Mouse (Mus musculus): ENCODE measurements at regions not wholly inside any gene's neighbourhood (a gene's known extent, or its start where the extent isn't known, plus 50 kb on each side); places are given as distances from the start of the nearest gene placed in this dataset.

DNA sequence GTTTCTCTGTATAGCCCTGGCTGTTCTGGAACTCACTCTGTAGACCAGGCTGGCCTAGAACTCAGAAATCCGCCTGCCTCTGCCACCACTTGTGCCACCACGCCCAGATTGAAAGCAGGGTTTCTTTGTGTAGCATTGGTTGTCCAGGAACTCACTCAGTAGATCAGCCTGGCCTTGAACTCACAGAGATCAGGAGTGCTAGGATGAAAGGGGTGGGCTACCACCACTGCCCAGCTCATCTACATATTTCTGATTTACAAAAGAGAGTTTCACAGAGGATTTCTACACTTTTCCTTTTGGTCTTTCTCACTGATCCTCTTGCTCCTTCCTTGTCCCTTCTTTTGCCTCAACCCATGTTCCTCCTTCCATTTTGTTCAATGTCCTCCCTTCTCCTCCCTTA lies 53.1 kb upstream of the Lbx1 start:
- Histone ChIP-seq H3K4me2 (no peak overlapping the region), H3K4me3 (ENCODE audit: low read depth, low read length) (no peak overlapping the region), H3K36me3 (ENCODE audit: control insufficient read depth, insufficient read depth, low read length) (no peaks in the 10 kb centered on the region), H3K27ac (ENCODE audit: low read depth, low read length) (no peak overlapping the region), H3K9ac (ENCODE audit: low read length) (no peak overlapping the region), H3K4me1 (ENCODE audit: control insufficient read depth, insufficient read depth, low read length) (peaks cover 7% of the 10 kb centered on the region; the same call in 1 of the 2 replicates), H3K9me3 (ENCODE audit: control insufficient read depth, low read length) (no peaks in the 10 kb centered on the region), H3K27me3 (ENCODE audit: control insufficient read depth, insufficient read depth, low read length) (peaks cover 21% of the 10 kb centered on the region)
- ATAC-seq (ENCODE audit: low FRiP score) (no peak), DNase-seq (ENCODE audit: low spot score, missing footprints) (no peak)
- WGBS: 71% methylated on average over 2 of the region's 2 CpGs

DNA sequence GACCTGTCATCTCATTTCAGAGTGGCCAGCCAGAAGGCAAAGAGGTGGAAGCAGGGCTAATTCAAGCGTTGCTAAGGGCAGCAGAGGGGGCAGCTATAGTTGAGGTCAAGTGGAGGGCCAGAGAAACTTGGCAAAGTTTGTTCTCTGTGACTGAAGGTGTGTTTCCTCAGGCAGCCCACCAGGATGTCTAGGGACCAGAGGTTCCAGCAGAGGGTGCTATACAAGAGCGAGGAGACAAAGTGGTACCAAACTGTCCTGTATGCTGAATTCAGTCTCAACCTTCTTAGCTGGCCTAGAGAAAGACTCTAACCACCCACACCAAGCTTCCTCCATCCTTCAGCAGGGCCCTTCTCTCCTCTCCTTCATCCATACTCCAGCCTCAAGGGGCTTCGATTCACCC lies 62.2 kb upstream of the Lbx1 start:
- H3K36me3 ChIP-seq (ENCODE audit: control insufficient read depth, insufficient read depth, low read length): no peaks in the 10 kb centered on the region
- no peak overlapping the region for H3K4me3 ChIP-seq (ENCODE audit: low read depth, low read length)
- H3K27me3 ChIP-seq (ENCODE audit: control insufficient read depth, insufficient read depth, low read length): peaks cover 89% of the 10 kb centered on the region
- DNase-seq (ENCODE audit: low spot score, missing footprints) (no peak), ATAC-seq (ENCODE audit: low FRiP score) (no peak)
- H3K9me3 ChIP-seq (ENCODE audit: control insufficient read depth, low read length): no peaks in the 10 kb centered on the region
- peaks cover 38% of the 10 kb centered on the region for H3K4me1 ChIP-seq (ENCODE audit: control insufficient read depth, insufficient read depth, low read length)
- no peak overlapping the region for H3K4me2 ChIP-seq
- 38% methylated on average over 3 of the region's 3 CpGs for WGBS
- no peak overlapping the region for H3K27ac ChIP-seq (ENCODE audit: low read depth, low read length)
- H3K9ac ChIP-seq (ENCODE audit: low read length): no peak overlapping the region

DNA sequence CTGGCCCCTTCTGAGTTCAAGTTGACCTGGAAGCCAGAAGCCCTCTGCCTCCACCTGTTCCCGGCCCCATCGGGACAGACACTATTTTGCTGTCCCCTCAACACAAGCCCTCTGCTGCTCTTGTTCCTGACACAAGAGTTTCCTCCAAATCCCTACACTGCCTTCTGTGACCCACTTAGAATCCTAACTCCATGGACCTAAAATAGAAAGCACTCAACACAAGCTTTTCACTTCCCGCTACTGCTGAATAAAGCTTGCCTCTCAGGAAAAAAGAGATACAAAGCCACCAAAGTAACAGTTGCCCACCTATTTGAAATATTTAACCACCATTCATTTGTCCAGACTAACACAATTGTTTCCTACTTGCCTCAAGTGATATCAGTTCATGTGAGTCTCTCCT lies 63.7 kb upstream of the Lbx1 start:
- Histone ChIP-seq H3K4me2 (no peak overlapping the region), H3K4me1 (ENCODE audit: control insufficient read depth, insufficient read depth, low read length) (peaks cover 30% of the 10 kb centered on the region), H3K9ac (ENCODE audit: low read length) (no peak overlapping the region), H3K27ac (ENCODE audit: low read depth, low read length) (no peak overlapping the region), H3K4me3 (ENCODE audit: low read depth, low read length) (no peak overlapping the region), H3K9me3 (ENCODE audit: control insufficient read depth, low read length) (no peaks in the 10 kb centered on the region), H3K27me3 (ENCODE audit: control insufficient read depth, insufficient read depth, low read length) (peaks cover 91% of the 10 kb centered on the region), H3K36me3 (ENCODE audit: control insufficient read depth, insufficient read depth, low read length) (no peaks in the 10 kb centered on the region)
- 79% methylated on average over 3 of the region's 3 CpGs for WGBS
- DNase-seq (ENCODE audit: low spot score, missing footprints) (no peak), ATAC-seq (ENCODE audit: low FRiP score) (no peak)

DNA sequence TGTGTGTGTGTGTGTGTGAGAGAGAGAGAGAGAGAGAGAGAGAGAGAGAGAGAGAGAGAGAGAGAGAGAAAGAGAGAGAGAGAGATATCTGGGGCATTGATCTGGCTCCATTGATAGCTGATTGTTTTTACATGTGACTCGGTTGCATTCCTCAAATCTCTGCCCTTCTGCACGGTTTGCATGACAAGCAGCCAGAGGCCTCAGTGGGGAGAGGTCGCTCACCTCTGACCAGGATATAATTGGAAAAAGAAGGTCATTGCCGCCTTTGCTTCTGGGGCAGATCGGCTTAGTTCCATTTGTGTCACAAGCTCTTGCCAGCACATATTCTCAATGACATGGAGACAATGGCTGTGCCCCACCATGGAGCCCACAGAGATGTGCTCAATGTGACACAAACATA lies 63.8 kb upstream of the Btrc start:
- no peak for DNase-seq (ENCODE audit: low spot score, missing footprints)
- no peak for ATAC-seq (ENCODE audit: low FRiP score)

DNA sequence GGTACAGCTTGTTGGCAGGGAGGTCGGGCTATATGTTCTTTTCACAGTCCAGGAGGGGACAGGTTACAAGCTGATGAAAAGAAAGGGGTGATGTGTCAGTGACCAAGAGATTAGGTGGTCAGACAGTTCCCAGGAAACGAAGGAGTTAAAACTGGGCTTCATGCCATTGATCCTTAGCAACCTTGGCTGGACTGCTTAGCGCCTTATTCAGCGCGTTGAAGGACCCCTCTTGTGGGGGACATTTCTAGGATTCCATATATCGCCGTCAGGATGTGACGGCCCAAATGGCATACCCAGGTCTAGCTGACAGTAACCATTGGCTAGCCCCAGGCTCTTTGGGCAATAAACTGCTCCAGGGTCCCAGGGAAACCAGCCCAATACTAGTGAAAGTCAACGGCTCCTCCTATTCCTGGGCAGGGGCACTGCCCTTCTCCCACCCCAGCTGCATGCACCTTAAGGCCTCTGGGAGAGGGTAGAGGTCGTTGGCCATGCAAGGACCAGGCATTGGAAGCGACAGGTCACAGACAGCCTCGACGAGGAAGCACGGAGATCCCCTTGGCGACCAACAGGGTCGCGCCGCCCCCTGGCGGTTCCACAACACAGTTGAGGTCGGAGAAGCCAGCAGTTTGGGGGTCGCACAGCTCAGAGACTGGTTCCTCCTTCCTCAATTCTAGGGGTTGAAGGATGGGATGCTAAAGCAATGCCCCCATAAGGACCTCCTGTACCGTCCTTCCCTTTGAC lies 62.7 kb upstream of the Btrc start:
- Histone ChIP-seq H3K27ac (ENCODE audit: low read depth, low read length) (no peak overlapping the region), H3K27me3 (ENCODE audit: control insufficient read depth, insufficient read depth, low read length) (peaks cover 92% of the 10 kb centered on the region), H3K9me3 (ENCODE audit: control insufficient read depth, low read length) (no peaks in the 10 kb centered on the region), H3K4me2 (peak overlapping the region; percentile 81), H3K36me3 (ENCODE audit: control insufficient read depth, insufficient read depth, low read length) (no peaks in the 10 kb centered on the region), H3K4me1 (ENCODE audit: control insufficient read depth, insufficient read depth, low read length) (peaks cover 18% of the 10 kb centered on the region), H3K9ac (ENCODE audit: low read length) (no peak overlapping the region), H3K4me3 (ENCODE audit: low read depth, low read length) (peak overlapping the region; percentile 36)
- 4% methylated on average over 22 of the region's 22 CpGs for WGBS
- ATAC-seq (ENCODE audit: low FRiP score) (peak; percentile 64), DNase-seq (ENCODE audit: low spot score, missing footprints) (peak; percentile 96)

More for the DNA sequence above, 63.8 kb upstream of the Btrc start:
- H3K9ac ChIP-seq (ENCODE audit: low read length): no peak overlapping the region
- peaks cover 92% of the 10 kb centered on the region for H3K27me3 ChIP-seq (ENCODE audit: control insufficient read depth, insufficient read depth, low read length)
- no peak overlapping the region for H3K27ac ChIP-seq (ENCODE audit: low read depth, low read length)
- WGBS: 16% methylated on average over 5 of the region's 5 CpGs
- H3K4me3 ChIP-seq (ENCODE audit: low read depth, low read length): no peak overlapping the region
- no peaks in the 10 kb centered on the region for H3K9me3 ChIP-seq (ENCODE audit: control insufficient read depth, low read length)
- no peaks in the 10 kb centered on the region for H3K36me3 ChIP-seq (ENCODE audit: control insufficient read depth, insufficient read depth, low read length)
- H3K4me2 ChIP-seq: no peak overlapping the region
- peaks cover 26% of the 10 kb centered on the region for H3K4me1 ChIP-seq (ENCODE audit: control insufficient read depth, insufficient read depth, low read length)

DNA sequence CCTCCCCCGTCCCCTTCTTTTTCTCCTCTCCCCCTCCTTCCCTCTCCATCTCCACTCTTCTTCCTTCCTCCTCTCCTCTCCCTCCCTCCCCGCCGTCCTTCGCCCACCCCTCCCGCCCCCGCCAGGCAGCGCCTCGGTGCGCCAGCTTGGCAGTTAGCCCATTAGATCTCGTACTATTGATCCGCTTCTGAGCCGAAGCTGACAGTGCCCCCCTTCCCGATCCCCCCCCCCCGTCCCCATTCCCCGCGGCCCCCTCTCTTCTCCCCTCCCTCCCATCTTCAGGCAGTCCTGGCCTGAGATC lies 62.2 kb upstream of the Btrc start:
- Histone ChIP-seq H3K27ac (ENCODE audit: low read depth, low read length) (peak overlapping the region; percentile 71), H3K36me3 (ENCODE audit: control insufficient read depth, insufficient read depth, low read length) (no peaks in the 10 kb centered on the region), H3K9ac (ENCODE audit: low read length) (peak overlapping the region; percentile 61), H3K4me1 (ENCODE audit: control insufficient read depth, insufficient read depth, low read length) (peaks cover 18% of the 10 kb centered on the region), H3K9me3 (ENCODE audit: control insufficient read depth, low read length) (no peaks in the 10 kb centered on the region), H3K4me2 (peak overlapping the region; percentile 81), H3K27me3 (ENCODE audit: control insufficient read depth, insufficient read depth, low read length) (peaks cover 92% of the 10 kb centered on the region), H3K4me3 (ENCODE audit: low read depth, low read length) (peak overlapping the region; percentile 36)
- ATAC-seq (ENCODE audit: low FRiP score) (peak; percentile 36; the same call in 1 of the 2 replicates), DNase-seq (ENCODE audit: low spot score, missing footprints) (no peak)
- under 1% methylated on average over 14 of the region's 16 CpGs for WGBS

DNA sequence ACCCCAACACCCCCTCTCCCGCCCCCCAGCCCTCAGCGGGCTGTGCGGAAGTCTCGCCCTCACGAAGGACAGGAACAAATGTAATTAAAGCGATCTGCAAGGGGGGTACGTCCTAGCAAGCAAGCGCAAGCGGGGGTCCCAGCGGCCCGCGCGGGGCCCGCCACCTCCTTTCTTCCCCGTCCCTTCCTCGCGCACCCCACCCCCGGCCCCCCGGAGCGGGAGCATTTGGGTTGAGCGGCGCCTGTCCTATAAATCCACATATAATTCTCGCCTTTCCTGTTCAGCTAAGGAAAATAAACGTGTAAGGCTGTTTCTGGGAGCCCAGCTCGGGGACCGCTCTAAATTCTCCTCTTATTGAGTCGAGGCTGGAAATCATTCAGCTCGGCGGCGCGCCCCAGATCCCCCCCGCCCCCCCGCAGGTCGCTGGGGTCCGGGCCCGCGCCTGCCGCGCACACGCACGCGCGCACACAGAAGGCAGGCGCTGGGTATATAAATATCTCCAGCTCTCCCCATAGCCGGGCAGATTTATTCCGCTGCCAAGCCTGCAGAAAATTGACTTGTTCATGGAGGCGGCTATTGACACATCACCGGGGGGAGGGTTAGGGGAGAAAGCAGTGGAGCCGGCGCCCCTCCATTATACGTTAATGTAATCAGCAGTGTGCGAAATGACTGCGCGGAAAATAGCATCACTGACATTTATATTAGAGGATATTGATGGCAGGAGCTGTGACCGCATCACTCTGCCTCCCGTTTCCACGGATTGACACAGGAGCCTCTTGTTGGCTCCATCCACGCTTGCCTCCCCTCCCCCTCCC lies 61.6 kb upstream of the Btrc start:
- peak overlapping the region; percentile 71 for H3K27ac ChIP-seq (ENCODE audit: low read depth, low read length)
- peak; percentile 92 for DNase-seq (ENCODE audit: low spot score, missing footprints)
- H3K9ac ChIP-seq (ENCODE audit: low read length): peak overlapping the region; percentile 61
- peak overlapping the region; percentile 36 for H3K4me3 ChIP-seq (ENCODE audit: low read depth, low read length)
- peak; percentile 75 for ATAC-seq (ENCODE audit: low FRiP score)
- H3K4me2 ChIP-seq: peak overlapping the region; percentile 81
- no peaks in the 10 kb centered on the region for H3K36me3 ChIP-seq (ENCODE audit: control insufficient read depth, insufficient read depth, low read length)
- H3K9me3 ChIP-seq (ENCODE audit: control insufficient read depth, low read length): no peaks in the 10 kb centered on the region
- under 1% methylated on average over 57 of the region's 58 CpGs for WGBS
- peaks cover 16% of the 10 kb centered on the region for H3K4me1 ChIP-seq (ENCODE audit: control insufficient read depth, insufficient read depth, low read length)
- H3K27me3 ChIP-seq (ENCODE audit: control insufficient read depth, insufficient read depth, low read length): peaks cover 92% of the 10 kb centered on the region

DNA sequence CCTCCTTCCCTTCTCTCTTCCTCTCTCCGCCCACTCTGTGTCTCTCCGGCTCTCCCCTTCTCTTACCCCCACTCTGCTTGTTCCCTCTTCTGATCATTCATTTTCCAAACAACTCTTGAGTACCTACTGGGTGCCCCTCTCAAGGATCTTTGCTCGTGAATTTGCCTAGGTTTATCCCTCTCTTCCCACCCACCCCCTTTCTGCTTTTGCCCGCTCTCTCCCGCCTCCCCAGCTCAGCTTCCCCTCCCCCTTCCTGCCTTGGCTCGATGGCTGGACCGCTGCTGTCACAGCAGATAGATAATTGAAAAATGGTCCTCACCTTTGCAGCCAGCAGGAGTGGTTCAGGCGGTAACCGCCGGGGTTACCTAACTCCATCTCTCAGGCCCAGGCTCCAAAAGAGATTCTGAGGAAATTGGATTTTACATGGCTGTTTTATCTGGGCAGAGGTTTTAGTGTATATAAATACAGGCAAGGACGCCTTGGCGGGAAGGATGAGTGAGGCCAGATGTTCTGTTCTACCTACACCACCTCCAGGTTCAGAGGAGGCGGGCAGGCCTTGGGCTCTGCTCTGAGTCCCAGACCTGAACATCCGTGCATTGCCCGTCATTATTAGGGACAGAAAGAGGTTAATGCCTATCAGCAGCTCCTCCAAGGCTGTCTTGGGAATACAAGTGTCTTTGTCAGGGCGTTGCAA lies 60.8 kb upstream of the Btrc start:
- Histone ChIP-seq H3K9ac (ENCODE audit: low read length) (peak overlapping the region; percentile 61), H3K4me3 (ENCODE audit: low read depth, low read length) (peak overlapping the region; percentile 36), H3K27me3 (ENCODE audit: control insufficient read depth, insufficient read depth, low read length) (peaks cover 92% of the 10 kb centered on the region), H3K36me3 (ENCODE audit: control insufficient read depth, insufficient read depth, low read length) (no peaks in the 10 kb centered on the region), H3K4me2 (peak overlapping the region; percentile 81), H3K9me3 (ENCODE audit: control insufficient read depth, low read length) (no peaks in the 10 kb centered on the region), H3K4me1 (ENCODE audit: control insufficient read depth, insufficient read depth, low read length) (peaks cover 16% of the 10 kb centered on the region), H3K27ac (ENCODE audit: low read depth, low read length) (peak overlapping the region; percentile 71)
- DNase-seq (ENCODE audit: low spot score, missing footprints) (peak; percentile 96), ATAC-seq (ENCODE audit: low FRiP score) (peak; percentile 17)
- WGBS: 3% methylated on average over 16 of the region's 16 CpGs

DNA sequence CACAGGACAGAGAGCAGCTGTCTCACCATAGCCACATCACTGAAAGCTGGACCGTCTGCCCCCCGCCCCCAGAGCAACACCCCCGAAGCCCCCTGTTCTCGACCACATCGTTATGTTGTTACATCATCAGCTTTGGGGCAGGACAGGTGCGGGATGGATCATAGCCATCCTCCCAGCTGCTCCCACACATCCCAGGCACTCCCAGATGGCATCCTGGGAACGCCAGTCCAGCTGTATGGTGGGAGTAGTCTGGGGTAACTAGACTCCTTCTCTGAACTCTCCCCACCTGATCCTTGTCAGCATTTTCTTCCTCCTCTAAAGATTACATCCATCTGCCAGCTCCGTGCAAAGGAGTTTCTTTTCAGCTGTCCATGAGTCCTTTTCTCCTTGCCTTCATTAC lies 59.0 kb upstream of the Btrc start:
- H3K9ac ChIP-seq (ENCODE audit: low read length): no peak overlapping the region
- H3K27me3 ChIP-seq (ENCODE audit: control insufficient read depth, insufficient read depth, low read length): peaks cover 91% of the 10 kb centered on the region
- peaks cover 16% of the 10 kb centered on the region for H3K4me1 ChIP-seq (ENCODE audit: control insufficient read depth, insufficient read depth, low read length)
- no peak overlapping the region for H3K27ac ChIP-seq (ENCODE audit: low read depth, low read length)
- 12% methylated on average over 8 of the region's 8 CpGs for WGBS
- H3K9me3 ChIP-seq (ENCODE audit: control insufficient read depth, low read length): no peaks in the 10 kb centered on the region
- no peak overlapping the region for H3K4me2 ChIP-seq
- ATAC-seq (ENCODE audit: low FRiP score): no peak
- no peak overlapping the region for H3K4me3 ChIP-seq (ENCODE audit: low read depth, low read length)
- no peak for DNase-seq (ENCODE audit: low spot score, missing footprints)
- no peaks in the 10 kb centered on the region for H3K36me3 ChIP-seq (ENCODE audit: control insufficient read depth, insufficient read depth, low read length)

Data from midbrain, embryonic 11.5 days (tissue).